8 mouse cellular contexts compared by ENCODE assay signal in genomic region chr7:30205383-30205782, GRCm38 (mm10). TPM values are rescaled to one million over a fixed set of nuclear protein-coding genes. Genes with fewer than 3 reads are reported as not detected.
DNase-seq lines count a peak whose midpoint lies in the region; ATAC-seq and TF ChIP-seq lines count a peak whose summit lies in the region.
"Had no signal": no experiment of that assay in that cellular context is flagged by ENCODE, and none has a peak within 500 bp of the region (broad histone marks: within the 10 kb centered on the region; RNA-seq: fewer than 3 reads in every experiment).

No protein-coding gene starts in this region.

- H3K4me2 ChIP-seq in embryonic facial prominence, embryonic 11.5 days (ENCODE audit: low read depth, low read length): no peak overlapping the region
- no peak overlapping the region for H3K4me2 ChIP-seq in liver, embryonic 14.5 days (ENCODE audit: low read depth)

- no peaks in the 10 kb centered on the region for H3K9me3 ChIP-seq in embryonic facial prominence, embryonic 11.5 days (replicated peaks; ENCODE audit: control insufficient read depth, low read length)
- H3K9me3 ChIP-seq in liver, embryonic 14.5 days (ENCODE audit: control insufficient read depth, low read length): no peaks in the 10 kb centered on the region

- H3K27me3 ChIP-seq in embryonic facial prominence, embryonic 11.5 days (ENCODE audit: control insufficient read depth, insufficient read depth, low read length): no peaks in the 10 kb centered on the region
- no peaks in the 10 kb centered on the region for H3K27me3 ChIP-seq in liver, embryonic 14.5 days (ENCODE audit: control insufficient read depth, insufficient read depth, low read length)

- no peak overlapping the region for H3K27ac ChIP-seq in embryonic facial prominence, embryonic 11.5 days (replicated peaks; ENCODE audit: low read depth, low read length)
- no peak overlapping the region for H3K27ac ChIP-seq in liver, embryonic 14.5 days

- DNase-seq in left cerebral cortex, postnatal 14 days (ENCODE audit: low spot score in 2 of 2): peak; percentile 49 to 70
- DNase-seq in left cerebral cortex, adult 8-10 months (ENCODE audit: low spot score in 2 of 2): no peak
- DNase-seq in ES-CJ7 (ENCODE audit: low read depth, low spot score): peak; percentile 69
- DNase-seq in adrenal gland, postnatal 25 days: peak; percentile 59
- DNase-seq in embryonic facial prominence, embryonic 11.5 days (ENCODE audit: low spot score): peak; percentile 70
- DNase-seq in liver, embryonic 14.5 days (ENCODE audit: low read depth in 3 of 3, low spot score in 3 of 3): peak in 2 of 3 experiments; percentile 46 to 47
- peak; percentile 58 to 81 for DNase-seq in spleen, postnatal 4 days (ENCODE audit: low spot score in 2 of 2)

- TF ChIP-seq CTCF in liver, embryonic 14.5 days (IDR thresholded peaks at IDR 0.05; ENCODE audit: low read depth): peak; percentile 86

- no peak overlapping the region for H3K4me3 ChIP-seq in embryonic facial prominence, embryonic 11.5 days (ENCODE audit: low read depth, low read length)
- H3K4me3 ChIP-seq in liver, embryonic 14.5 days (ENCODE audit: insufficient read depth in 1 of 2, low read depth in 2 of 2, low read length in 2 of 2): no peak overlapping the region

- no peaks in the 10 kb centered on the region for H3K4me1 ChIP-seq in embryonic facial prominence, embryonic 11.5 days (ENCODE audit: control insufficient read depth, insufficient read depth, low read length)
- peaks cover 0 to 6% of the 10 kb centered on the region in 2 experiments; a peak in 1 of 4 replicates for H3K4me1 ChIP-seq in liver, embryonic 14.5 days (replicated peaks; ENCODE audit: control insufficient read depth in 2 of 2, insufficient read depth in 2 of 2, low read length in 1 of 2)

- no peak overlapping the region for H3K9ac ChIP-seq in embryonic facial prominence, embryonic 11.5 days (replicated peaks; ENCODE audit: low read length)
- no peak overlapping the region for H3K9ac ChIP-seq in liver, embryonic 14.5 days (replicated peaks)

- ATAC-seq in embryonic facial prominence, embryonic 11.5 days (replicated peaks; ENCODE audit: insufficient number of reproducible peaks, low FRiP score, low TSS enrichment, low read depth): no peak
- no peak for ATAC-seq in liver, embryonic 14.5 days (ENCODE audit: insufficient read depth)

- H3K36me3 ChIP-seq in embryonic facial prominence, embryonic 11.5 days (replicated peaks; ENCODE audit: control insufficient read depth, insufficient read depth, low read depth, low read length): no peaks in the 10 kb centered on the region
- no peaks in the 10 kb centered on the region for H3K36me3 ChIP-seq in liver, embryonic 14.5 days (replicated peaks; ENCODE audit: control insufficient read depth, insufficient read depth, low read depth)

- no peak for TF ChIP-seq EP300 in liver, embryonic 14.5 days (IDR thresholded peaks at IDR 0.05; ENCODE audit: low read depth)

- intact Hi-C loops in left cerebral cortex, postnatal 14 days (cut with DNase I): no loop called here

- WGBS in embryonic facial prominence, embryonic 11.5 days: 6% methylated on average over 2 of the region's 2 CpGs
- 2% methylated on average over 2 of the region's 2 CpGs for WGBS in liver, embryonic 14.5 days (ENCODE audit: insufficient replicate concordance)

RNA-seq across cellular contexts. Expression of gene Capns1, which starts 6.8 kb away (rescaled TPM):
- 100 to 1,000 TPM; 194 to 196 TPM for total RNA-seq in left cerebral cortex, postnatal 14 days (2021)
- total RNA-seq in left cerebral cortex, adult 8-10 months (2022): 100 to 1,000 TPM; 173 to 205 (median 180) TPM
- total RNA-seq in adrenal gland, postnatal 25 days (2021): 624 and 670 TPM in 2 replicates
- 56.8 and 56.9 TPM in 2 replicates for polyA plus RNA-seq in embryonic facial prominence, embryonic 11.5 days (2014; fragmentation: Nextera tagmentation; extraction: Ambion mirVana)
- 122 and 167 TPM in 2 replicates for polyA plus RNA-seq in liver, embryonic 14.5 days (2012; rRNA removed)
- 29.3 and 31.2 TPM in 2 replicates for polyA plus RNA-seq in liver, embryonic 14.5 days (2014; fragmentation: Nextera tagmentation; extraction: Ambion mirVana)

RNA-seq across cellular contexts. Expression of gene Cox7a1, which starts 21.4 kb away (rescaled TPM):
- total RNA-seq in left cerebral cortex, postnatal 14 days (2021): 1 to 10 TPM; 3.4 to 4.9 TPM
- total RNA-seq in left cerebral cortex, adult 8-10 months (2022): 1 to 10 TPM; 3.7 to 9.1 (median 5.7) TPM
- 288 and 306 TPM in 2 replicates for total RNA-seq in adrenal gland, postnatal 25 days (2021)
- polyA plus RNA-seq in embryonic facial prominence, embryonic 11.5 days (2014; fragmentation: Nextera tagmentation; extraction: Ambion mirVana): 2.4 and 3.0 TPM in 2 replicates
- polyA plus RNA-seq in liver, embryonic 14.5 days (2012; rRNA removed): 3.5 TPM in 2 replicates
- 5.5 and 7.0 TPM in 2 replicates for polyA plus RNA-seq in liver, embryonic 14.5 days (2014; fragmentation: Nextera tagmentation; extraction: Ambion mirVana)

RNA-seq across cellular contexts. Expression of gene Polr2i, which starts 26.4 kb away (rescaled TPM):
- 10 to 100 TPM; 55.8 to 59.8 TPM for total RNA-seq in left cerebral cortex, postnatal 14 days (2021)
- total RNA-seq in left cerebral cortex, adult 8-10 months (2022): 10 to 100 TPM; 56.6 to 66.4 (median 60.7) TPM
- total RNA-seq in adrenal gland, postnatal 25 days (2021): 63.2 and 71.6 TPM in 2 replicates
- 166 and 177 TPM in 2 replicates for polyA plus RNA-seq in embryonic facial prominence, embryonic 11.5 days (2014; fragmentation: Nextera tagmentation; extraction: Ambion mirVana)
- 71.8 and 72.4 TPM in 2 replicates for polyA plus RNA-seq in liver, embryonic 14.5 days (2012; rRNA removed)
- polyA plus RNA-seq in liver, embryonic 14.5 days (2014; fragmentation: Nextera tagmentation; extraction: Ambion mirVana): 59.2 and 61.1 TPM in 2 replicates

RNA-seq across cellular contexts. Expression of gene Tbcb, which starts 26.7 kb away (rescaled TPM):
- total RNA-seq in left cerebral cortex, postnatal 14 days (2021): 100 to 1,000 TPM; 149 to 153 TPM
- 100 to 1,000 TPM; 119 to 124 (median 122) TPM for total RNA-seq in left cerebral cortex, adult 8-10 months (2022)
- total RNA-seq in adrenal gland, postnatal 25 days (2021): 77.0 and 86.6 TPM in 2 replicates
- polyA plus RNA-seq in embryonic facial prominence, embryonic 11.5 days (2014; fragmentation: Nextera tagmentation; extraction: Ambion mirVana): 245 and 256 TPM in 2 replicates
- 13.1 and 24.4 TPM in 2 replicates for polyA plus RNA-seq in liver, embryonic 14.5 days (2012; rRNA removed)
- polyA plus RNA-seq in liver, embryonic 14.5 days (2014; fragmentation: Nextera tagmentation; extraction: Ambion mirVana): 44.8 and 47.1 TPM in 2 replicates

RNA-seq across cellular contexts. Expression of gene Ovol3, which starts 30.1 kb away (rescaled TPM):
- not detected for total RNA-seq in left cerebral cortex, postnatal 14 days (2021)
- not detected for total RNA-seq in left cerebral cortex, adult 8-10 months (2022)
- not detected in 2 replicates for total RNA-seq in adrenal gland, postnatal 25 days (2021)
- polyA plus RNA-seq in embryonic facial prominence, embryonic 11.5 days (2014; fragmentation: Nextera tagmentation; extraction: Ambion mirVana): not detected in 2 replicates
- polyA plus RNA-seq in liver, embryonic 14.5 days (2012; rRNA removed): not detected in 2 replicates
- polyA plus RNA-seq in liver, embryonic 14.5 days (2014; fragmentation: Nextera tagmentation; extraction: Ambion mirVana): not detected in 2 replicates
- polyA plus RNA-seq: lung, embryonic 16.5 days had no signal

Comparison
In these comparisons a context has a peak if more than half of its experiments do, and no peak if none do; other contexts are left out.
1. DNase-seq: peak in left cerebral cortex, postnatal 14 days (2 of 2), ES-CJ7 (single experiment), adrenal gland, postnatal 25 days (single experiment), embryonic facial prominence, embryonic 11.5 days (single experiment), liver, embryonic 14.5 days (2 of 3) and spleen, postnatal 4 days (2 of 2); none in left cerebral cortex, adult 8-10 months (0 of 2).
2. RNA of gene Cox7a1, which starts 21.4 kb away (total RNA-seq): 288 to 306 TPM in adrenal gland, postnatal 25 days; 3.7 to 9.1 TPM in left cerebral cortex, adult 8-10 months and 3.4 to 4.9 TPM in left cerebral cortex, postnatal 14 days; every median in the first group is over 10 times any median in the second.